Mouse (Mus musculus) CH12.LX (cell line): ENCODE data around the gene Wrap53.

Experiments used
- CTCF ChIP-seq, 2 experiments: IDR thresholded peaks in 1 of 2; conservative IDR thresholded peaks in 1 of 2; 2 replicates each; pipeline ENCODE4 v1.5.1; 2011 to 2012; ENCODE audit warnings: low read depth in 2 of 2, low read length in 2 of 2, improper control_type of control experiment in 1 of 2, inconsistent platforms in 1 of 2, mild to moderate bottlenecking in 1 of 2, moderate library complexity in 1 of 2
- POLR2A ChIP-seq: IDR thresholded peaks from 2 replicates; pipeline ENCODE4 v1.6.1; 2011; ENCODE audit warnings: low read depth, mild to moderate bottlenecking, improper control_type of control experiment, low read length
- POLR2AphosphoS2 ChIP-seq: IDR thresholded peaks from 2 replicates; pipeline ENCODE4 v1.6.1; 2011; ENCODE audit warnings: low read depth, low read length, improper control_type of control experiment
- RAD21 ChIP-seq: IDR thresholded peaks from 2 replicates; pipeline ENCODE4 v1.6.1; 2011; ENCODE audit warnings: low read depth, mild to moderate bottlenecking, low read length, improper control_type of control experiment, moderate library complexity
- ZKSCAN1 ChIP-seq: IDR thresholded peaks from 2 replicates; pipeline ENCODE4 v1.6.1; 2012; ENCODE audit warnings: low read depth, inconsistent platforms, low read length, improper control_type of control experiment, borderline replicate concordance

DNA sequence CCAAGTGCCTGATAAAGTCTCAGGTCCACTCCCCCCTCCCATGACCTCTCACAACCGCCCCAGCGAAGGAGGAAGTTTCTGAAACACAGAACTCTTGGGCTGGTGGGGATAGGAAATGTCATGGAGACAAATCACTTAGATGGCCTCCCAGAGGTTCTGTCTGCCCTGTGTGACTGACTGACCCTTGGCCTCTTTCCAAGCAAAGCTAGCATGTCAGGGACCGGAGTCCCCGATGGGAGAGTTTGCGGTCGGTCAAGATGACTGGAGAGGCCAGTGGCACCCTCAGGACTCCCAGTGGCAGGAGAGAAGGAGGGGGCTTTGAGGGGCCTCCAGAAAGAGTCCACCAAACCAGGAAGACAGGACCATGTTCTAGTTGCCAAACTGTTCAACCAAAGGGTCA is 21.3 kb downstream of the Wrap53 start:
- TF ChIP-seq CTCF (conservative IDR thresholded peaks at IDR 0.05 in 1 of 2, IDR thresholded peaks at IDR 0.05 in 1 of 2; ENCODE audit: low read depth in 2 of 2, low read length in 2 of 2) (no peak), RAD21 (no peak), ZKSCAN1 (no peak), POLR2A (no peak), POLR2AphosphoS2 (no peak)
